Comparison of ENCODE assay signal across 8 mouse cellular contexts in the genomic region with DNA sequence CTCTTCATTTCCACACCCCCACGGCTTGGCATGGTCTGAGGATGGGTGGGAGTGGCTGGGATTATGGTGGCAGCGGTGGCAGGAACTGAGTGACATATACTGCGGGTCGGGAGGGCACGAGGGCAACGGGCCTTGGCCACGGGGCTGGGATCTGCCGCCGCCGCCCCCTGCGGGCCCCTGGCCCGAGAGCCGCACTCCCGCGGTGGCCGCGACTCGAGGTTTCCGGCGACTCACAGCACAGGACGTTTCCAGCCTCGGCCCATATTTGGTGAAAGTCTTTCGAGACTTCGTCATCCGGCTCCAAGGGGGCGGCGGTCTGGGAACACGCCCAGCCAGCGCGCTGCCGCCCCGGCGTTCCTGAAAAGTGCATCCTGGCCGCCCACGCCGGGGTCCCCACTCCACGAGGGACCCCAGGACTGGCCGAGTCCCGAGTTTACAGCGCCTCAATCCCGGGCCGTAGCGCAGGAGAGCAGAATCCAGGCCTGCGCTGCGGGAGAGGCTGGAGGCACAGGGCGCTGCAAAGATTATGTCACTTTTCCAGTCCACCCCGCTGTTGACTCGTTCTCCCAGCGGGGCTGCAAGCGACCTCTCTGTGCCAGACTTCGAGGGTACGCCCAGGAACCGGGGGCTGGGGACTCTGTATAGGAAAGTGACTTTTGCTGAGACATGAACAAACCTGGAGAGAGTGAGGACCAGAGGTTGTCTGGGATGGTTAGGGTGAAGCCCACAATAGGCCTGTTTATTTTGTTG. TPM values are rescaled to one million over a fixed set of nuclear protein-coding genes. Genes with fewer than 3 reads are reported as not detected.
DNase-seq lines count a peak whose midpoint lies in the region; ATAC-seq and TF ChIP-seq lines count a peak whose summit lies in the region.

No protein-coding gene starts in this region.

- under 1% methylated on average over 53 of the region's 53 CpGs for WGBS in forebrain, embryonic 10.5 days
- WGBS in heart, embryonic 15.5 days, result 1% methylated on average over 53 of the region's 53 CpGs
- WGBS in kidney, postnatal 0 days, result 1% methylated on average over 53 of the region's 53 CpGs
- WGBS in lung, postnatal 0 days, result 2% methylated on average over 51 of the region's 53 CpGs

- peak; percentile 90 for ATAC-seq in activated CD4-positive, CD25-positive, alpha-beta regulatory T cell, adult 4 months
- peak; percentile 55 for ATAC-seq in heart, embryonic 15.5 days (replicated peaks; ENCODE audit: insufficient number of reproducible peaks, insufficient read depth, low FRiP score, low read depth)
- peak; percentile 41 for ATAC-seq in kidney, postnatal 0 days (replicated peaks; ENCODE audit: low FRiP score, low read depth)
- peak; percentile 57 for ATAC-seq in lung, postnatal 0 days

- H3K36me3 ChIP-seq in C2C12 (ENCODE audit: control insufficient read depth, insufficient read depth), result peaks cover 19% of the 10 kb centered on the region
- H3K36me3 ChIP-seq in forebrain, embryonic 10.5 days (replicated peaks), result peaks cover 6% of the 10 kb centered on the region
- H3K36me3 ChIP-seq in heart, embryonic 15.5 days, result no peaks in the 10 kb centered on the region
- H3K36me3 ChIP-seq in kidney, postnatal 0 days (ENCODE audit: insufficient read depth, low read length), result no peaks in the 10 kb centered on the region
- H3K36me3 ChIP-seq in lung, postnatal 0 days (ENCODE audit: insufficient read depth, low read length), result no peaks in the 10 kb centered on the region

- TF ChIP-seq CTCF in C2C12 (IDR thresholded peaks at IDR 0.05; ENCODE audit: control insufficient read depth, insufficient read depth, insufficient read length), result no peak
- 0 out of 2 replicates have a peak, but pooled peaks have one; percentile 22 for TF ChIP-seq CTCF in kidney, postnatal 0 days (IDR thresholded peaks at IDR 0.05; ENCODE audit: low read depth)
- no peak; the same call in 1 of the 2 replicates for TF ChIP-seq CTCF in lung, postnatal 0 days (IDR thresholded peaks at IDR 0.05)

- peak overlapping the region; percentile 80 for H3K9ac ChIP-seq in heart, embryonic 15.5 days
- H3K9ac ChIP-seq in kidney, postnatal 0 days (ENCODE audit: low read depth, low read length), result peak overlapping the region; percentile 61
- peak overlapping the region; percentile 69 for H3K9ac ChIP-seq in lung, postnatal 0 days (replicated peaks; ENCODE audit: low read depth)

- H3K4me2 ChIP-seq in heart, embryonic 15.5 days, result peak overlapping the region; percentile 86
- peak overlapping the region; percentile 90 for H3K4me2 ChIP-seq in kidney, postnatal 0 days (ENCODE audit: low read length)
- H3K4me2 ChIP-seq in lung, postnatal 0 days (replicated peaks; ENCODE audit: low read depth, low read length), result peak overlapping the region; percentile 81

- peaks cover 33% of the 10 kb centered on the region for H3K79me3 ChIP-seq in C2C12 (ENCODE audit: low read depth)

- no peaks in the 10 kb centered on the region for H3K27me3 ChIP-seq in C2C12 (ENCODE audit: control insufficient read depth, insufficient read depth, insufficient read length)
- peaks cover 41% of the 10 kb centered on the region for H3K27me3 ChIP-seq in forebrain, embryonic 10.5 days (ENCODE audit: poor library complexity, severe bottlenecking)
- no peaks in the 10 kb centered on the region for H3K27me3 ChIP-seq in heart, embryonic 15.5 days
- no peaks in the 10 kb centered on the region for H3K27me3 ChIP-seq in kidney, postnatal 0 days (ENCODE audit: insufficient read depth, low read length)
- no peaks in the 10 kb centered on the region for H3K27me3 ChIP-seq in lung, postnatal 0 days (replicated peaks; ENCODE audit: insufficient read depth, low read length)

- H3K4me3 ChIP-seq in C2C12 (ENCODE audit: insufficient read depth, poor library complexity, severe bottlenecking), result peak overlapping the region; percentile 43
- peak overlapping the region; percentile 82 for H3K4me3 ChIP-seq in forebrain, embryonic 10.5 days
- H3K4me3 ChIP-seq in heart, embryonic 15.5 days, result peak overlapping the region; percentile 78
- H3K4me3 ChIP-seq in kidney, postnatal 0 days (replicated peaks; ENCODE audit: low read depth, low read length), result peak overlapping the region; percentile 50
- H3K4me3 ChIP-seq in lung, postnatal 0 days (ENCODE audit: low read depth, low read length), result peak overlapping the region; percentile 65

- 0 out of 2 replicates have a peak, but pooled peaks have one; percentile 31 for TF ChIP-seq EP300 in lung, postnatal 0 days (IDR thresholded peaks at IDR 0.05)

- H3K79me2 ChIP-seq in C2C12 (ENCODE audit: control insufficient read depth, insufficient read depth), result peaks cover 68% of the 10 kb centered on the region

- H3ac ChIP-seq in C2C12 (ENCODE audit: control insufficient read depth, insufficient read length, low read depth), result peak overlapping the region; percentile 94

- no peaks in the 10 kb centered on the region for H3K9me3 ChIP-seq in forebrain, embryonic 10.5 days
- no peaks in the 10 kb centered on the region for H3K9me3 ChIP-seq in heart, embryonic 15.5 days (replicated peaks)
- no peaks in the 10 kb centered on the region for H3K9me3 ChIP-seq in kidney, postnatal 0 days (replicated peaks; ENCODE audit: low read length)
- H3K9me3 ChIP-seq in lung, postnatal 0 days (ENCODE audit: low read length), result no peaks in the 10 kb centered on the region

- H3K4me1 ChIP-seq in forebrain, embryonic 10.5 days, result peaks cover 70% of the 10 kb centered on the region
- H3K4me1 ChIP-seq in heart, embryonic 15.5 days (replicated peaks), result peaks cover 41% of the 10 kb centered on the region
- peaks cover 17% of the 10 kb centered on the region; the same call in 1 of the 2 replicates for H3K4me1 ChIP-seq in kidney, postnatal 0 days (replicated peaks; ENCODE audit: insufficient read depth, low read length)
- peaks cover 17% of the 10 kb centered on the region for H3K4me1 ChIP-seq in lung, postnatal 0 days (ENCODE audit: insufficient read depth, low read depth, low read length)

- peak; percentile 70 for DNase-seq in forebrain, embryonic 10.5 days (ENCODE audit: extremely low spot score, low spot score)
- DNase-seq in kidney, postnatal 0 days (ENCODE audit: low spot score), result peak; percentile 94
- DNase-seq in lung, postnatal 0 days (ENCODE audit: low spot score), result peak; percentile 94
- DNase-seq in retina, embryonic 14.5 days (ENCODE audit: low spot score), result peak; percentile 67
- no peak for DNase-seq in cerebellum, adult 9-10 months

- peak overlapping the region; percentile 96 for H3K27ac ChIP-seq in forebrain, embryonic 10.5 days
- peak overlapping the region; percentile 96 for H3K27ac ChIP-seq in heart, embryonic 15.5 days
- H3K27ac ChIP-seq in kidney, postnatal 0 days, result peak overlapping the region; percentile 92
- peak overlapping the region; percentile 94 for H3K27ac ChIP-seq in lung, postnatal 0 days (ENCODE audit: low read length)

TF ChIP-seq in C2C12, 6 proteins besides CTCF, POLR2A, EP300 and RAD21:
- TF ChIP-seq MYOD1 (IDR thresholded peaks at IDR 0.05; ENCODE audit: control insufficient read depth, insufficient read length, low read depth) (no peak), USF1 (IDR thresholded peaks at IDR 0.05; ENCODE audit: low read depth) (no peak), MAX (IDR thresholded peaks at IDR 0.05) (peak; percentile 19)

RNA-seq across cellular contexts. Expression of gene Ccn1, which starts 3.6 kb away (rescaled TPM):
- 280 TPM for polyA plus RNA-seq in C2C12 (2012; fragmentation: generic; extraction: Trizol)
- not detected for polyA plus RNA-seq in activated CD4-positive, CD25-positive, alpha-beta regulatory T cell, adult 4 months (2017; shearing (Covaris generic))
- 49.9 and 64.8 TPM in 2 replicates for polyA plus RNA-seq in forebrain, embryonic 10.5 days (2016; fragmentation: Nextera tagmentation; extraction: Ambion mirVana)
- polyA plus RNA-seq in heart, embryonic 15.5 days (2015; fragmentation: Nextera tagmentation; extraction: Ambion mirVana), result 60.4 and 61.4 TPM in 2 replicates
- 74.8 and 86.4 TPM in 2 replicates for polyA plus RNA-seq in kidney, postnatal 0 days (2015; fragmentation: Nextera tagmentation; extraction: Ambion mirVana)
- 124 and 131 TPM in 2 replicates for polyA plus RNA-seq in lung, postnatal 0 days (2015; fragmentation: Nextera tagmentation; extraction: Ambion mirVana)

Comparison
In these comparisons a context has a peak if more than half of its experiments do, and no peak if none do; other contexts are left out.
1. RNA of gene Ccn1, which starts 3.6 kb away (polyA plus RNA-seq): 280 TPM in C2C12 (single experiment), 124 to 131 TPM in lung, postnatal 0 days, 74.8 to 86.4 TPM in kidney, postnatal 0 days, 60.4 to 61.4 TPM in heart, embryonic 15.5 days and 49.9 to 64.8 TPM in forebrain, embryonic 10.5 days; not detected in activated CD4-positive, CD25-positive, alpha-beta regulatory T cell, adult 4 months; every median in the first group is over 10 times any median in the second.
2. Peak in every context shown above with its lines, with median percentiles within 50 percentile points of each other: H3K4me3 ChIP-seq, ATAC-seq, H3K27ac ChIP-seq, H3K4me2 ChIP-seq and H3K9ac ChIP-seq.